Mouse (Mus musculus) olfactory bulb, adult 2 months (tissue): ENCODE data around the gene Arid1b. TPM values are rescaled to one million over a fixed set of nuclear protein-coding genes. Genes with fewer than 3 reads are reported as not detected.

Source experiments
- H3K27ac ChIP-seq: fragments of 200-500 bp; 2 replicates; pipeline ENCODE4 v1.5.1; 2012; ENCODE audit warnings: low read depth, low read length; ENCODE audit not compliant: insufficient read depth
- H3K4me1 ChIP-seq: fragments of 200-500 bp; 2 replicates; pipeline ENCODE4 v1.6.1; 2012; ENCODE audit warnings: low read length; ENCODE audit not compliant: control insufficient read depth, insufficient read depth
- H3K4me3 ChIP-seq: fragments of 200-500 bp; 2 replicates; pipeline ENCODE4 v1.5.1; 2012; ENCODE audit warnings: mild to moderate bottlenecking, low read depth, low read length, moderate library complexity; ENCODE audit not compliant: insufficient read depth
- CTCF ChIP-seq: fragments of 200-500 bp; IDR thresholded peaks from 2 replicates; pipeline ENCODE4 v1.5.1; 2012; ENCODE audit warnings: low read depth, mild to moderate bottlenecking, low read length, moderate library complexity; ENCODE audit not compliant: insufficient read depth
- POLR2A ChIP-seq: fragments of 200-500 bp; IDR thresholded peaks from 2 replicates; pipeline ENCODE4 v1.6.1; 2012; ENCODE audit warnings: mild to moderate bottlenecking, low read depth, low read length, moderate library complexity; ENCODE audit not compliant: insufficient read depth
- WGBS: fragments of 180-500 bp; shearing (Covaris S2); methylation state at CpG from one replicate; pipeline ENCODE4 v1.1.7; 2018; 5-methylcytosine and 5-hydroxymethylcytosine counted together
- polyA plus RNA-seq: library from polyadenylated mRNA; stranded (reverse); fragments of >200 nt; gene quantifications from 2 replicates; pipeline ENCODE4 v1.2.4, GENCODE M21; 2012; ENCODE audit warnings: low replicate concordance; ENCODE audit not compliant: missing spikeins, insufficient read depth, insufficient read length

Gene Arid1b
- polyA plus RNA-seq, 1 experiment = not detected

DNA sequence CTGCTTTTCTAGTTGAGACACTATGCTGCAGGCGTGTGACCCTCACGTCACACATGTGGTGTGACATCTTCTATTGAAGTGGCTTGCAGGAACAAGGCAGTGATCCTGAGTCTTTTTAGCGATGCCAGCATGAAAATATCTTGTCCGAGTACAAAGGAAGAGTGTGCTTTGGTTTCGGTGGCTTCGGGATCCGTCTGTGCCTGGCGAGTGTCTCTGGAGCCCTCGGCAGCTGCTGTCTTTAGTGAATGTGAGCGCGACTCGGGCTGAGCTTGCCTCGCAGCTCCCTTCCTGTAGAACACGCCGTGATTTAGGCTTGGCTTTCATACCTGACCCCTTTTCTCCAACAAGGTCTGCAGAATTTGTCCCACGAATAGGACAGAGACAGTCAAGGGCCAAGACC is 275.6 kb downstream of the Arid1b start:
- H3K4me3 ChIP-seq = no peak overlapping the region
- H3K27ac ChIP-seq = no peak overlapping the region
- 61% methylated on average over 16 of the region's 16 CpGs for WGBS
- peaks cover 34% of the 10 kb centered on the region for H3K4me1 ChIP-seq
- TF ChIP-seq POLR2A (no peak), CTCF (no peak)

DNA sequence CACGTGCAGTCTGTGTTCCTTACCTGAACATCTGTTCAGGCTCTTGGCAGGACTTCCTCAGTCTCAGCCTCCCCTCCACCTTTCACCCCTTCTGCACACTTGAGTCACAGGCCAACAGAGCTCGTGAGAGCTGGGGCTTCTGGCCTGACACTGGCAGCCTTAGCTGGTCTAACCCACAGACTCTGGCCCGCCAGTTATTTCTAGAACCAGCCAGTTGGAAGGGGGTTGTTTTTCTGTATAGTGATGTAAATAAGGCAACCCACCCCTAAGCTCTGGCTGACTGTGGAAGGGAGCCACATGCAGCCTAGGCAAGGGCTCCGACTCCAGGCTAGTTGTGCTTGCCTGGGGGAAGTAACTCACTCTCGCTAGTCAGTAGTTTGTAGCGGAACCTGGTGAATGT is 276.7 kb downstream of the Arid1b start:
- 55% methylated on average over 6 of the region's 6 CpGs for WGBS
- H3K4me1 ChIP-seq = peaks cover 33% of the 10 kb centered on the region
- TF ChIP-seq POLR2A (no peak), CTCF (no peak)
- H3K27ac ChIP-seq = no peak overlapping the region
- no peak overlapping the region for H3K4me3 ChIP-seq

DNA sequence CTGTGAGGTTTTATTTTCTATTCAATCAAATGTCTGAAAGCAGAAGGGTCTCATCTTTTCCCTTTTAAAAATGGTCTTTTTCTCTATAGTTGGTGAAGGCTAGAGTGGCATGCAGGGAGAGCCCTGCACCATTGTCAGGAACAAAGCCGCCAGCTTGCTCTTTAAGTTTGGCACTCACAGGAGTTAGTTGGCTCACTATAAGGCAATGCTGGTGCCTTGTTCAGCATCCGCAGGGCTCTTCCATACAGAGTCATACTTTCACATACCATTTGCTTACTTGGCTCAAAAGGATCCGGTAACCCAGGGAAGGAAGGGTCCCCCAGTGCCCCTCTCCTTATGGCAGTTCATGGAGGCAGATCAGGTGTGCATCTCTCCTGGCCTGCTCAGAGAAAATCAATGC is 279.0 kb downstream of the Arid1b start:
- no peak overlapping the region for H3K4me3 ChIP-seq
- TF ChIP-seq CTCF = no peak
- no peak for TF ChIP-seq POLR2A
- 82% methylated on average over 3 of the region's 3 CpGs for WGBS
- no peak overlapping the region for H3K27ac ChIP-seq
- peaks cover 38% of the 10 kb centered on the region for H3K4me1 ChIP-seq

DNA sequence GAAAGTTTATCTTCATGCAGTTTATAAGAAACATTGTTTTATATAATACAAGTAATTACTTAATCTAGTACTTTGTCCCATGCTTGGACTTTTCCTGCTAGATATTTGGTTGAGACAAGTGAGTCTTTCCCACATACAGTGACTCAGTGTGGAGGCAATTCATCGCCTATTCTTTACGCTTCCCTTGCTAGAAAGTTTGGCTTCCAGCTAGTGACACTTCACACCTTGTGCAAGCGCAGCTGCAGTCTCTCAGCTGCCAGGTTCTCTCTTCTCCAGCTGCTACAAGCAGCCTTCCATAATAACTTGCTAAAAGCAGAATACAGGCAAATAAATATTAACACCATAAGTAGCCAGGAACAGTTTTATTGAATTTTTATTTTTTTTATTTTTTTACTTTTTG is 279.6 kb downstream of the Arid1b start:
- Histone ChIP-seq H3K4me1 (peaks cover 37% of the 10 kb centered on the region), H3K27ac (no peak overlapping the region), H3K4me3 (no peak overlapping the region)
- WGBS = 41% methylated on average over 3 of the region's 3 CpGs
- TF ChIP-seq CTCF (no peak), POLR2A (no peak)

DNA sequence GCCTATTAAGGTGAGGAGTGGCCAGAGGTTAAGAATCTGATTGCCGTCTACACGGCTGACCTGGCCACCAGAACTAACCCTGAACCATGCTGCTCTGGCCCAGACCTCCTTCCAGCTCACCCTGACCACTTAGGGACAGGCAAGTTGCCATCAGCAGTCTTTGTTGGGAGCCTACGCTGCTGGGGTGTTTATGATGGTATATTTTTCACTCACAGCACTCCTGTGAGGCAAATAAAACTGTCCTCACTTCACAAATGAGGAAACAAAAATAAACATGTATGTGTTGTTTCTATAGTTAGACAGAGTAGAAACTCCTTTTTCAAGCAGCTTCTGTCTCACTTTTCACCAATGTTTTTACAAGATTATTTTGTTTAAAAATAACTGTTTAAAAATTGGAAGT is 280.3 kb downstream of the Arid1b start:
- no peak overlapping the region for H3K4me3 ChIP-seq
- H3K4me1 ChIP-seq = peaks cover 33% of the 10 kb centered on the region
- no peak overlapping the region for H3K27ac ChIP-seq
- WGBS = 83% methylated on average over 3 of the region's 3 CpGs
- TF ChIP-seq POLR2A (no peak), CTCF (no peak)

DNA sequence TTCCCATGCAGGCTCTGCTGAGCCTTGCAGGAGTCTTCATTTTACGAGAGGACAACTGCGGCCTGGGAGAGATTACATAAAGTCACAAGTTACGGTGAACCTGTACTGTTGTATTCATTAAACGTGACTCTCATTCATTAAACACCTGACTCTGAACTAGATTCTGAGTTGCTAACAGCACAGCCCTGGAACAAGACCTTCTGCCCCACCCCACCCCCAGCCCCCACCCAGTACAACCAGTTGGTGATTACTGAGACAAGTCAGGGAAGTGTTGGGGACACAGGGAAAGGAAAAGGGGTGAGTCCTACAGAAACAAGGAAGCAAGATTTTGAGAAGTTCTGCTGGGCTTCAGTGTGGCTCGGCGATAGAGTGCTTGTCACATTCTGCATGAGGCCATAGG is 281.6 kb downstream of the Arid1b start:
- Histone ChIP-seq H3K27ac (no peak overlapping the region), H3K4me1 (peaks cover 23% of the 10 kb centered on the region), H3K4me3 (no peak overlapping the region)
- TF ChIP-seq POLR2A (no peak), CTCF (no peak)
- WGBS = 86% methylated on average over 6 of the region's 6 CpGs

DNA sequence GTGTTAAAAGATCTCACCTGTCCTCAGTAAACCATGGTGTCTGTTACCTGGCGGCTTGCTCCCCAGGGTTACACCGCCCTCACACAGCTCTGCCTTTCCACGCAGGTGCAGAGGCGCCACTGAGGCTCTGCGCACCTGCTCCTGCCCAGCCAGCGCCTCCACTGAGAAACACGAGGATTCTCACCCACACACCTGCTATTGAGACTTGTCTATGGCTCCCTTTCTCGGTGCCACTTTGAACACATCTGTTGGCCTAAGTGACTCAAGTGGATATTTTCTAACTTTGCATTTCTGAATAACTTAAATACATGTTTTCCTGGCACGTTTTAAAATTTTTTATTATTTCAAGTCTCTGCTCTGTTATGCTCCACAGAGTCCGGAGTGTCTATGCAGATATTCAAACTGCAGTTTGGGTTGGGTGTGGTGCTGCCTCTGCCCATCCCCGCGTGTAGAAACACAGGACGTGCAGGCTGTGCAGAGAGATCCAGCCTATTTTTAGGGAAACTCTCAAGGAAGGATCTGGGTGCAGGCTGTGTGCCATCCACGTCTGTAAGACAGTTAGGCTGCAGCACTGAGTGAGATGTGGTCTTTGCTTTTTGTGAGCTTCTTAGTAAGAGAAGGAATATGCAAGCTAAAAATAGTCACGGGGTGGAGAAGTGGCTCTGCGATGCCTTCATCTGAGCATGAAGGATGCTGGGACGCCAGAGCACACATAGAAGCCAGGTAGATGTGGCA is 283.2 kb downstream of the Arid1b start:
- Histone ChIP-seq H3K4me1 (peaks cover 20% of the 10 kb centered on the region), H3K4me3 (no peak overlapping the region), H3K27ac (no peak overlapping the region)
- TF ChIP-seq POLR2A (no peak), CTCF (no peak)
- 59% methylated on average over 17 of the region's 17 CpGs for WGBS

DNA sequence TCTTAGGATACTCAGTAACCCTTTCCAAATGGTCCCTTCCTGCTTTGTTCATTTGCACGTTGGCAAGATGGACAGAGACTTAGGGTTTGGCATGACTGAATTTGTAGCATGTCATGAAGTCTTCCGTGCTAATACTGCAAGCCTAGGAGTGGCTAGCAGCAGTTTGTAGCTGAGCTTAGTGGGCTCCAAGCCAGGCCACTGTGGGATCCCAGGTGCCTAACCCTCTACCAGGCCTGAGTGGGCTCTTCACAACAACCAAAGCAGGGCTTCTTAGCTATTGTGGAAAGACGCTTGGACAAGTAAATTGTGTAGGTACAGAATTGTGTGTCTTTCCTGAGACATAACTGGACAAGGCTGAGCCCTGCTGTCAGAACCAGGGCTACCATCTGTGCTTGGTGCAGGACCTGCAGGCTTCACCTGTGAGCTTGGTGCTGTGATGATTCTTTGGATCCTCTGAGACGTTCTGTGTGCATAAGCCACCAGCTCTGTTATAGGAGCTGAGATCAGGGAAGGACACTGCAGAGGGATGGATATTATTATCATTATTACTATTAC is 286.4 kb downstream of the Arid1b start:
- Histone ChIP-seq H3K4me1 (peaks cover 28% of the 10 kb centered on the region), H3K4me3 (no peak overlapping the region), H3K27ac (no peak overlapping the region)
- WGBS = 75% methylated on average over 4 of the region's 4 CpGs
- TF ChIP-seq POLR2A (no peak), CTCF (no peak)

DNA sequence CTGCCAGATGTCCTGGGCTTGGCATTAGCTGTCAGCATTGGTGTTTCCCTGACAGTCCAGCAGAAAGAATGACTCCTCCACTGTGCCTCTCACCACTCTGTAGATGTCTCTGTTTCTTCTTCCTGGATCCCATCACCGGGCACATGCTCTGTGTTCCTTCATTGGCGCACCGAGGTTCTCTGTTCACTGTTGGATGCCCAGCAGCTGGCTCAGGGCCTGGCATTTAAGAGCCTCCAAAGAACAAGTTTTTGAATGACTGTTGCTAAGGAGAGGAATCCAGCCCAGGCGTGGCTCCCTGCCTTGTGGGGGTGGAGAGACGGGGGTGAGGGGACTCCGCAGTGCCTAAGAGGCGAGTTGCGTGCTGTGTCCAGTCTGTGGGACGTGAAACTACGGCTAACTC is 290.7 kb downstream of the Arid1b start:
- Histone ChIP-seq H3K4me3 (no peak overlapping the region), H3K27ac (peak overlapping the region; percentile 2; the same call in 1 of the 2 replicates), H3K4me1 (peaks cover 41% of the 10 kb centered on the region)
- 48% methylated on average over 10 of the region's 10 CpGs for WGBS
- TF ChIP-seq CTCF = no peak
- no peak for TF ChIP-seq POLR2A

DNA sequence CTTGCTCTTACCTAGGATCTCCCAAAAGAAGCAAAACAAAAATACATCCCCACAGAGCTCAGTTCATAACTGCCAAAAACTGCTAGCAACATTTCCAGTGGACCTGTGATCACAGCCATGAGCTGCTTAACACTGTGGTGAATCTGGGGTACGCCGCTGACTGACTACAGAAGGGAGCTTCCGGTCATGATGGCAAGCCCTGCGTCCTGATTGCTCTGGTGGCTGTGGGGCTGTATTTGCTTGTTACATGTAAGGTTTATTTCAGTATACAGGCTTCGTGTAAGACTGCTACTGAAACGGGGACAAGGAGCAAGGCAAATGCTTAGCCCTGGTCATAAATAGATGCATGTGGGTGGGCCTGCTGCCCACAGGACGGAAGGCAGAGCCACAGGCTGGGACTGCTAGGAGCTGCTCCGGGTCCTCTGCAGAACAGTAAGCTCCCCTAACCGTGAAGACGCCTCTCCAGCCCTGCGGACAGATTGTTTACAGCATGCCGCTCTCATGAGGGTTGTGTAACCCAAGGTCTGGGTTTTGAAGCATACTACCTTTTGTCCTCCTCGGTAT is 291.8 kb downstream of the Arid1b start:
- TF ChIP-seq CTCF = no peak
- TF ChIP-seq POLR2A = no peak
- peak overlapping the region; percentile 47 for H3K27ac ChIP-seq
- peaks cover 41% of the 10 kb centered on the region for H3K4me1 ChIP-seq
- 42% methylated on average over 13 of the region's 13 CpGs for WGBS
- no peak overlapping the region for H3K4me3 ChIP-seq
